Mouse (Mus musculus) CD4-positive helper T cell, adult 2 months (primary cell): ENCODE measurements around the gene Chrnb1.
A peak's percentile ranks its signal among the peaks of the same experiment; 100 is the strongest.

ENCODE experiments used
- DNase-seq: peaks from one replicate; pipeline ENCODE4 v3.0.0-alpha.2; 2012; ENCODE audit warnings: low read depth, missing footprints, low spot score

Chrnb1 gene

DNA sequence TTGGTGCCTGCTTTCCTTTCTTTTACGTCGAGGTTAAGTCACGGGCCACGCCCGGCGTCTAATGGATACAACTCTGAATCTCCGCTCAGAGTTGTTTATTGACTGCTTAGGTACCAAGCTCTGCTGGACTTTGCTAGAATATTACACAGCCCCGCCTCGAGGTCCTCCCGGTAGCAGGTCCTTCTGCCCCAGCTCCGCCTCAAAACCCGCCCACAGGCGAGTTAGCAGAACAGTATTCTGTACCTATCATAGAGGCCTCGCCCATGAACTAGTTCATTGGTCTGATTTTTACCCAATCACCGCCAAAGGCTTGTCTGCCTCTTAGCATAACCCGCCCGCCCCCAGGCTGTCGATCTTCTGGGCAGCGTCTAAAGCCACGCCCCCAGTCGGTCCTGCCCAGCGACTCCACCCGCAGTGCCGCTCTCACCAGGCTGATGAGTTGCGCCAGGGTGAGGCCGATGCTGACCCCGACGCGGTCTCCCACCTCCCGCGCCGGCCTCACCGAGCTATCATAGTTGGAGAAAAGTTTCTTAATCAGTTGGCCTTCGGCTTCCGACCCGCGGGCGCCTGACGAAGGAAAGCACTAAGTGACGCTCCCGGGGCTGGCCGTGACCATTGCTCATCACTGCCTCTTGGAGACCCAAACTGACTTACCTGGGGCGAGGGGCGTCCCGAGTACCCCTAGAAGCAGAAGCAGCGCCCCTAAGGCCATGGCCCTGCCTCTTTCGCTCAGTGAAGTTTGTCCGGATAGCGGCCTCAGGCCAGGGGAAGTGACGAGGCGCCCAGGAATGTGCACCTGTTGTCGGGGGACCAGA is at the start of gene Chrnb1:
Chrnb1 (minus strand) TSS at position 776 of the 815 bp plus-strand sequence.
- peak; percentile 95 for DNase-seq

- no peak for DNase-seq
Measured at GRCm38 (mm10) chr11:69838714-69839104, 43.0 kb upstream of the Chrnb1 start.

- DNase-seq: peak; percentile 96
Measured at GRCm38 (mm10) chr11:69837952-69838713, 42.4 kb upstream of the Chrnb1 start, which contains the start of gene Tmem256. Gene Tmem256 (plus strand): TSS chr11:69838514.

DNA sequence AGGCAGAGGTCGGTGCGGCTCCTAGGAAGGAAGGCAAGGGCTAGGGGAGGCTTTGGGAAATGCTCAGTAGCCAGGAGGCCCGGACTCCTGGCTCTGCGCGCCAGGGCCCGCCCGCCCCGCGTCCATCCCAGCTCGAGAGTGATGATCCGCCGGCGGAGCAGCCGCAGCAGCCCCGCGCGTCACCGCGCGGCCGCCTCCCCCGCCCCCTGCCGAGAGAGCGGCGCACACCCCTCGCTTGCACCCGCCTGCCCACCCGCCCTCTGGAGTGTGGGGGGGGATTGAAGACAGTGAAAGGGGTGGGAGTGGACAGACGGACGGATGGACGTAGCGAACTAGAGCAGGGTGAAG is 41.8 kb upstream of the Chrnb1 start, which contains the start of gene Nlgn2:
Nlgn2 (minus strand) TSS at position 181 of the 348 bp plus-strand sequence.
- peak; percentile 86 for DNase-seq

DNA sequence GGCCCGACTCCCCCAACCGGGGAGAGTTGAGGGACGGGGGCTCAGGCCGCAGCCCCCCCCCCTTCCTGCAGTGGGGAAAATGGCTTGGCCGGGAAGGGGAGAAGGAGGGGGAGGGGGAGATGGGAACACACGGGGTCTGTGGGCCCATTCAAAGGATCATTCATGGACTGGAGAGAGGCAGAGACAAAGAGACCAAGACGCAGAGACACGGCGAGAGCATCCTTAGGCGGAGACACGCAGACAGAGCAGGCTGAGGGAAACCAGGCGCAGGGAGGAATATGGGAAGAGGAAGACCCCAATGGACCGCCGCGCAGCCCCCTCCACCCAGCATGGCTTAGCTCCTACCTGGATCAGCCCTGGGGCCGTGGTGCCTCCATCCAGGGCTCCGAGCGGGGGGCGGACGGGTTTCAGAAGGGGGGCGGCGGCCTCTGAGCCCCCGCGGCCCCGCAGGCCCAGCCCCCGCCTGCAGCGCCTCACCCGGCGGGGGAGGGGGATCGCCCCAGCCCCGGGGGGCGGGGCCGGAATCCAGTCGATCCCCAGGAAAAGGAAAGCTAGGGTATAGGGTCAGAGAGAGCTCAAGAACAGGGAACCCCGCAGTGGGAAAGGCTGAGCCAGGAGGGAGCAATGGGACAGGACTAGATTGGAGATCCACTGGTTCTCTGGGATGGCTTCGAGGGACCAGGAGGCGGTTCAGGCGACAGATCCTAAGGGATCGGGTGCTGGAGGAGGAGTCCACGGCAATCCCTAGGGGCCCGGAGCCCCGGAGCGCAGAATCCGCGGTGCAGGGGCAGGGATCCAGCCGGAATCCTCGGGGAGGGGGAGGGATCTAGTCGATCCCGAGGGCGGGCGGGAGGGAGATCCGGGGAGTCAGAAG is 41.2 kb upstream of the Chrnb1 start:
- DNase-seq: peak; percentile 44

- DNase-seq: peak; percentile 38
Measured at GRCm38 (mm10) chr11:69835966-69836335, 40.2 kb upstream of the Chrnb1 start.

GRCm38 (mm10) chr11:69835326-69835965 is 39.7 kb upstream of the Chrnb1 start:
- no peak for DNase-seq

GRCm38 (mm10) chr11:69834001-69834549 is 38.3 kb upstream of the Chrnb1 start:
- DNase-seq: peak; percentile 71

- DNase-seq: no peak
Measured at GRCm38 (mm10) chr11:69833554-69833953, 37.8 kb upstream of the Chrnb1 start.

DNA sequence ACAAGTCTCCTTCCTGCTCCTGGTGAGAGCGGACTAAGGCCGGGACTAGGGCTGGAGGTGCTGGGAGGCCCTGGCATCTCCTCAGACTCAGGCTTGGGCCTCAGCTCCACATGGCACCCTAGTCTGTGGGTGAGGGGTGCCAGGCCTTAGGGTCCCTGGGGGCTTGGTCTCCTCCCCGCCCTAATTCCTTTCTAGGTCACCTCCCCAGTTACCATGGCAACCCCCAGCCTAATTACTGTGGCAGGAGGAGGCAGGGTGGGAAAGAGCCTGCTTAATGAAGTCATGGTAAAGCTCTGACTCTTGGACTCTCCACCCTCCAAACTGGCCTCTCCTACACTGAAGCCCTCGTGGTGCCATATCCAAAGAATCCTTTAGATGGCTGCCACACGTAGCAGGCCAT is 33.1 kb upstream of the Chrnb1 start:
- no peak for DNase-seq

- no peak for DNase-seq
Measured at GRCm38 (mm10) chr11:69823456-69823855, 27.7 kb upstream of the Chrnb1 start.

- no peak for DNase-seq
Measured at GRCm38 (mm10) chr11:69822080-69822479, 26.3 kb upstream of the Chrnb1 start, which contains the start of gene Spem1. Gene Spem1 (minus strand): TSS chr11:69822180.

DNA sequence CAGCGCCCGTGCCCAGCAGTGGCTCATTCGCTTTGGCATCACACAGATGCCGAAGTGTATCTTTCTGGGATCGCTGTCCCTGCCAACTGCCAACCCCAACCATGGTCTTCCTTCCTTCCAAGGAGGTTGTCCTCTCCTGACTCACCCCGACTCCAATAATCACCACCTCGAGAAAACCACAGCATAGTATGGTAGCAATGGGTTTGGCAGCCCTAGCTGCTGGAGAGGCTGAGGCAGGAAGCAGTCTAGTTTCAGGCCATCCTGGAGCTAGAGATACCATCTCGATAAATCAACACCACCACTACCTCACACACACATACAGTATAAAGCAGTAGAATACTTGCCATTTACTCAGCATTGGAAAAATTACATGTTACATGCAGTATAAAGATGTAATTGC is 23.1 kb upstream of the Chrnb1 start:
- DNase-seq: no peak

DNA sequence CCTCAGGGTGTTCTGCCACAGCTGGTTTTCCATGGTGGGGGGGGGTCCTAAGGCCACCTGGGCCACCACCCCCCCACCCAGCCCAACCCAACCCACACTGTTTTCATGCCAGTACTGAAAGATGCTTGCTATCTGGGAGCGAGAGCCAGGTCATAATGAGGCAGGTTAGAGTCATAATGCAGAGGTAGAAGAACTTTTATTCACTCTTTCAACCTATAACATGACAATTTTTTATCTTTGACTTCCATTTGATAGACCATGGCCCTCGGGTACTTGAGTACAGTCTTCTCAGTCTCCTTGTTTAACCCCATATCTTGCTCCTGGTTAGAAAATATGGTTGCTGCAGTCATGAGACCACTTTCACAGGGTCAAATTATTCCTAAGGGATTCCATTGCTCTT is 22.6 kb upstream of the Chrnb1 start, which contains the start of gene Spem2:
Spem2 (minus strand) TSS at position 101 of the 400 bp plus-strand sequence.
- no peak for DNase-seq

- no peak for DNase-seq
Measured at GRCm38 (mm10) chr11:69816520-69816919, 20.8 kb upstream of the Chrnb1 start.

DNA sequence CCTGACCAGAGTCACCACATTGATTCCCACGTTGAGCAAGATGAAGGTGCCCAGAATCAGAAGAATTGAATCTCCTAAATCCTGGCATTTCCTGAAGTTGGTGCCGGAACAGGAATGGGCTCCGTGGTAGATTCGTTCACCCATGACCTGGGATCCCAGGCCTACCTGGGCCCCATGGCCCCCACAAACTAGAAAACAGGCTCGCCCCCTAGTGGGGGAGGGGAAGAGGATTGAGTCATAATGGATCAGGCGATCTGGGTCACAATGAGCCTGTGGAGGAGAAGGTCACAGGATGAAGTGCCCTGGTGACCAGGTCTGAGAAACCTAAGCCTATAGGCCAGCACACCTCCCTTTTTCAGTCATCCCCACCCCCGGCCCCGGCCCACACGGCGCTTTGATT is 19.4 kb upstream of the Chrnb1 start, which contains the start of gene Gm39566:
Gm39566 (minus strand) TSS at position 144 of the 400 bp plus-strand sequence.
- DNase-seq: no peak

- DNase-seq: no peak
Measured at GRCm38 (mm10) chr11:69810280-69810679, 14.5 kb upstream of the Chrnb1 start.

DNA sequence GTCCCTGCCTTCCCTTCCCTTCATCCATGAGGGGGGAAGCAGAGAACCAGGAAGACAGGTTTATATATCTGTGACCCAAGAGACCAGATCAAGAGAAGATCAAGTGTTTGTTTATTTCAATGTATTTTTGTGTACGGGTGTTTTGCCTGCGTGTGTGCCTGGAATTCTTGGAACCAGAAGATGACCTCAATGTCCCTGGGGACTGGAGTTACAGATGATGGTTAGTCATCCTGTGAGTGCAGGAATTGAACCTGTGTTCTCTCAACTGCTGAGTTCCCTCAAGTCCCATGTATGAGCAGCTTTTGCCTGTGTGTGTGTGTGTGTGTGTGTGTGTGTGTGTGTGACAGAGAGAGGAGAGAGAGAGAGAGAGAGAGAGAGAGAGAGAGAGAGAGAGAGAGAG is 11.9 kb upstream of the Chrnb1 start:
- no peak for DNase-seq

DNA sequence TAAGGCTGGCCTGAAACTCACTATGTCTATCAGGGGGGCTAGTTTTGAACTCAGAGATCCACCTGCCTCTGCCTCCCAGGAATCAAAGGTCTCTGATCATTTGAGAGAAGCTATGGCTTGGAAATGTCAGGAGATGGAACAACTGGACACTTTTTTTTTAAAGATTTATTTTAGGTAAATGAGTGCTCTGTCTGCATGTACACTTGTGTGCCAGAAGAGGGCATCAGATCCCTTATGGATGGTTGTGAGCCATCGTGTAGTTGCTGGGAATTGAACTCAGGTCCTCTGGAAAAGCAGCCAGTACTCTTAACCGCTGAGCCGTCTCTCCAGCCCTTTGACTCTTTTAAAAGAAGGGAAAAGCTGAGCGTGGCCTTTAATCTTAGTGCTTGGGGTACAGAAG is 10.6 kb upstream of the Chrnb1 start:
- DNase-seq: no peak
